Mouse (Mus musculus) liver, embryonic 14 days (tissue): ENCODE data around the gene Lins1. TPM values are rescaled to one million over a fixed set of nuclear protein-coding genes. Genes with fewer than 3 reads are reported as not detected.

Source experiments
- polyA plus RNA-seq: library from polyadenylated mRNA; depleted of rRNA; stranded (reverse); fragments of >200 nt; gene quantifications from 2 replicates; pipeline ENCODE4 v1.2.3, GENCODE M21; 2012; rRNA removed

Gene Lins1
- polyA plus RNA-seq, result 2.7 and 3.0 TPM in 2 replicates

GRCm38 (mm10) chr7:66689620-66690360, at the start of gene Lins1:
Lins1 (plus strand) TSS chr7:66689889.

GRCm38 (mm10) chr7:66689294-66689619, 432 bp upstream of the Lins1 start, which contains the start of gene Asb7:
Asb7 (minus strand) TSS chr7:66689596.

GRCm38 (mm10) chr7:66743377-66743781, 53.7 kb downstream of the Lins1 start, which contains the start of gene Cers3:
Cers3 (plus strand) TSS chr7:66743504.

Other genes with a start within 250 kb of the Lins1 start
- 1.9 and 2.1 TPM in 2 replicates for gene Asb7, start 293 bp upstream of the Lins1 start, polyA plus RNA-seq
- gene Cers3, start 53.6 kb downstream of the Lins1 start, polyA plus RNA-seq, result 0.03 and 0.08 TPM in 2 replicates
- 0.17 and 0.21 TPM in 2 replicates for gene Adamts17, start 149.8 kb downstream of the Lins1 start, polyA plus RNA-seq